Mouse (Mus musculus) MEL (cell line): Measurements from ENCODE around the gene Reg3d. TPM values are rescaled to one million over a fixed set of nuclear protein-coding genes. Genes with fewer than 3 reads are reported as not detected.

ENCODE experiments used
- DNase-seq: peaks from one replicate; pipeline ENCODE4 v3.0.0; 2011; ENCODE audit warnings: low read depth, low spot score
- H3K27ac ChIP-seq: 2 replicates; pipeline ENCODE4 v1.5.1; 2012; ENCODE audit warnings: low read depth, mild to moderate bottlenecking, control low read depth, low read length, moderate library complexity; ENCODE audit not compliant: control insufficient read depth
- H3K27me3 ChIP-seq, 2 experiments: fragments of 150-350 bp in 1 of 2; sonication (generic) in 1 of 2; 2 replicates each; pipeline ENCODE4 v1.6.1; 2012; ENCODE audit warnings: low read length in 2 of 2, mild to moderate bottlenecking in 2 of 2, improper control_type of control experiment in 1 of 2, moderate library complexity in 1 of 2; ENCODE audit not compliant: insufficient read depth in 2 of 2, control insufficient read depth in 1 of 2
- H3K36me3 ChIP-seq, 2 experiments: 2 replicates each; pipeline ENCODE4 v1.6.1; 2012 to 2014; ENCODE audit warnings: low read length in 2 of 2, improper control_type of control experiment in 1 of 2, inconsistent platforms in 1 of 2, mild to moderate bottlenecking in 1 of 2; ENCODE audit not compliant: insufficient read depth in 2 of 2, control insufficient read depth in 1 of 2
- H3K4me1 ChIP-seq, 2 experiments: fragments of 150-350 bp in 1 of 2; sonication (generic) in 1 of 2; 2 replicates each; pipeline ENCODE4 v1.6.1; 2012; ENCODE audit warnings: low read length in 2 of 2, improper control_type of control experiment in 1 of 2, mild to moderate bottlenecking in 1 of 2; ENCODE audit not compliant: insufficient read depth in 2 of 2, control insufficient read depth in 1 of 2
- H3K4me3 ChIP-seq, 2 experiments: fragments of 150-350 bp in 1 of 2; sonication (generic) in 1 of 2; 2 replicates each; pipeline ENCODE4 v1.5.1; 2012; ENCODE audit warnings: low read depth in 2 of 2, low read length in 2 of 2, mild to moderate bottlenecking in 2 of 2, moderate library complexity in 2 of 2, control low read depth in 1 of 2, improper control_type of control experiment in 1 of 2; ENCODE audit not compliant: control insufficient read depth in 1 of 2, insufficient read depth in 1 of 2
- H3K79me2 ChIP-seq: 2 replicates; pipeline ENCODE4 v1.6.1; 2012; ENCODE audit warnings: mild to moderate bottlenecking, low read length, moderate library complexity; ENCODE audit not compliant: control insufficient read depth, poor library complexity, insufficient read depth
- H3K9ac ChIP-seq: 2 replicates; pipeline ENCODE4 v1.6.1; 2012; ENCODE audit warnings: low read depth, mild to moderate bottlenecking, control low read depth, low read length, moderate library complexity; ENCODE audit not compliant: control insufficient read depth, poor library complexity, severe bottlenecking
- H3K9me3 ChIP-seq: fragments of 150-350 bp; sonication (generic); replicated peaks from 2 replicates; pipeline ENCODE4 v1.6.1; 2012; ENCODE audit warnings: mild to moderate bottlenecking, low read length, improper control_type of control experiment, moderate library complexity; ENCODE audit not compliant: insufficient read depth
- BHLHE40 ChIP-seq: IDR thresholded peaks from 2 replicates; pipeline ENCODE4 v1.6.1; 2012; ENCODE audit warnings: low read depth, mild to moderate bottlenecking, inconsistent platforms, low read length, improper control_type of control experiment, borderline replicate concordance
- CHD1 ChIP-seq: IDR thresholded peaks from 2 replicates; pipeline ENCODE4 v1.6.1; 2012; ENCODE audit warnings: low read depth, mild to moderate bottlenecking, inconsistent platforms, low read length, improper control_type of control experiment
- E2F4 ChIP-seq: IDR thresholded peaks from 2 replicates; pipeline ENCODE4 v1.6.1; 2011; ENCODE audit warnings: low read depth, low read length, improper control_type of control experiment, borderline replicate concordance
- ELF1 ChIP-seq: IDR thresholded peaks from 2 replicates; pipeline ENCODE4 v1.6.1; 2014; ENCODE audit warnings: low read depth, mild to moderate bottlenecking, inconsistent platforms, low read length, improper control_type of control experiment, moderate library complexity
- GABPA ChIP-seq: IDR thresholded peaks from 2 replicates; pipeline ENCODE4 v1.6.1; 2012; ENCODE audit warnings: low read depth, mild to moderate bottlenecking, inconsistent platforms, low read length, improper control_type of control experiment, moderate library complexity
- JUND ChIP-seq: IDR thresholded peaks from 2 replicates; pipeline ENCODE4 v1.6.1; 2011; ENCODE audit warnings: low read depth, mild to moderate bottlenecking, improper control_type of control experiment, low read length
- MAZ ChIP-seq: IDR thresholded peaks from 2 replicates; pipeline ENCODE4 v1.6.1; 2012; ENCODE audit warnings: low read depth, mild to moderate bottlenecking, inconsistent platforms, low read length, improper control_type of control experiment
- MEF2A ChIP-seq: IDR thresholded peaks from 2 replicates; pipeline ENCODE4 v1.6.1; 2014; ENCODE audit warnings: low read depth, mild to moderate bottlenecking, inconsistent platforms, low read length, improper control_type of control experiment; ENCODE audit not compliant: poor library complexity, insufficient replicate concordance, severe bottlenecking; ENCODE audit errors: extremely low read depth
- MXI1 ChIP-seq: IDR thresholded peaks from 2 replicates; pipeline ENCODE4 v1.6.1; 2011; ENCODE audit warnings: mild to moderate bottlenecking, low read depth, low read length, improper control_type of control experiment
- MYB ChIP-seq: IDR thresholded peaks from 2 replicates; pipeline ENCODE4 v1.6.1; 2011; ENCODE audit warnings: mild to moderate bottlenecking, low read depth, low read length, improper control_type of control experiment
- POLR2AphosphoS2 ChIP-seq: IDR thresholded peaks from 2 replicates; pipeline ENCODE4 v1.6.1; 2011; ENCODE audit warnings: low read length, improper control_type of control experiment
- POLR2AphosphoS5 ChIP-seq: IDR thresholded peaks from 2 replicates; pipeline ENCODE4 v1.6.1; 2012; ENCODE audit warnings: low read depth, borderline replicate concordance, mild to moderate bottlenecking, inconsistent platforms, low read length, moderate library complexity, mixed read lengths
- RAD21 ChIP-seq: IDR thresholded peaks from 2 replicates; pipeline ENCODE4 v1.6.1; 2011; ENCODE audit warnings: mild to moderate bottlenecking, low read depth, low read length, improper control_type of control experiment
- SIN3A ChIP-seq: IDR thresholded peaks from 2 replicates; pipeline ENCODE4 v1.6.1; 2012; ENCODE audit warnings: low read length, improper control_type of control experiment, inconsistent platforms
- SMC3 ChIP-seq: IDR thresholded peaks from 2 replicates; pipeline ENCODE4 v1.6.1; 2011; ENCODE audit warnings: low read depth, low read length, improper control_type of control experiment
- TAL1 ChIP-seq: IDR thresholded peaks from 2 replicates; pipeline ENCODE4 v1.6.1; 2012; ENCODE audit warnings: mild to moderate bottlenecking, inconsistent platforms, low read length, moderate library complexity, mixed read lengths
- TBP ChIP-seq: IDR thresholded peaks from 2 replicates; pipeline ENCODE4 v1.8.0; 2011; ENCODE audit warnings: low read depth, low read length, improper control_type of control experiment
- TCF12 ChIP-seq: IDR thresholded peaks from 2 replicates; pipeline ENCODE4 v1.6.1; 2014; ENCODE audit warnings: low read depth, mild to moderate bottlenecking, inconsistent platforms, low read length, improper control_type of control experiment, moderate library complexity
- UBTF ChIP-seq: IDR thresholded peaks from 2 replicates; pipeline ENCODE4 v1.6.1; 2012; ENCODE audit warnings: low read depth, mild to moderate bottlenecking, inconsistent platforms, low read length, improper control_type of control experiment, moderate library complexity, borderline replicate concordance; ENCODE audit not compliant: insufficient read depth
- USF2 ChIP-seq, 2 experiments: IDR thresholded peaks; 2 replicates each; pipeline ENCODE4 v1.6.1; 2011 to 2012; ENCODE audit warnings: improper control_type of control experiment in 2 of 2, low read length in 2 of 2, borderline replicate concordance in 1 of 2, inconsistent platforms in 1 of 2, low read depth in 1 of 2, mild to moderate bottlenecking in 1 of 2; ENCODE audit not compliant: insufficient read depth in 1 of 2
- ZMIZ1 ChIP-seq: IDR thresholded peaks from 2 replicates; pipeline ENCODE4 v1.6.1; 2012; ENCODE audit warnings: low read depth, mild to moderate bottlenecking, inconsistent platforms, low read length, improper control_type of control experiment, moderate library complexity
- ZNF384 ChIP-seq: IDR thresholded peaks from 2 replicates; pipeline ENCODE4 v1.6.1; 2012; ENCODE audit warnings: low read depth, mild to moderate bottlenecking, inconsistent platforms, low read length, improper control_type of control experiment
- polyA plus RNA-seq, 2 experiments: library from polyadenylated mRNA; stranded (reverse) in 1 of 2; unstranded in 1 of 2; fragments of >175 nt in 1 of 2; fragments of >200 nt in 1 of 2; gene quantifications; 2 replicates each; pipeline versions ENCODE4 v1.2.1 to v1.2.4; 2012; ENCODE audit warnings: low replicate concordance in 2 of 2, low read depth in 1 of 2; ENCODE audit not compliant: insufficient read length in 2 of 2, insufficient read depth in 1 of 2, missing spikeins in 1 of 2
- total RNA-seq: library from RNA; depleted of rRNA; stranded (reverse); fragments of 300-350 nt; gene quantifications from 2 replicates; pipeline ENCODE4 v1.2.3, GENCODE M21; 2012

The Reg3d gene
- total and polyA plus RNA-seq, 3 experiments: not detected

DNA sequence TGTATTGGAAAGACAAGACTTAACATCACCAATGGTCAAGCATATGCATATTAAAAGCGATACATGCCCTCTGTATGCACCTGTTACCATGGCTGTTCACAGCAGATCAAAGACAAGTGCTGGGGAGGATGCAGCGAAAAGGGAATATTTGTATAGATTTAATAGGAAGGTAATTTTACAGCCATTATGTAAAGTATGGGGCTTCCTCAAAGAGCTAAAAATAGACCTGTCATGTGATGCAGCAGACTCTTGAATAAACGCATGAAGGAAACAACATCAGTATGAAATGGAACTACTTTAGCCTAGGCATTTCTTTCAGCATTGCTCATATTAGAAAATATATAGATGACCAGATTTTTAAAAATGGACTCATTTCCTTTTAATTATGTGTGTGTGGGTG, 6.9 kb upstream of the Reg3d start:
- Histone ChIP-seq H3K9me3 (no peaks in the 10 kb centered on the region), H3K4me3 (no peak overlapping the region), H3K27me3 (no peaks in the 10 kb centered on the region), H3K4me1 (no peaks in the 10 kb centered on the region), H3K36me3 (no peaks in the 10 kb centered on the region), H3K9ac (no peak overlapping the region), H3K79me2 (no peaks in the 10 kb centered on the region), H3K27ac (no peak overlapping the region)
- TF ChIP-seq TAL1 (no peak), UBTF (no peak)
- no peak for DNase-seq

GRCm38 (mm10) chr6:78380409-78380808, 1.7 kb upstream of the Reg3d start, which contains the start of gene Reg3a:
Gene Reg3a, plus strand, starts transcription at chr6:78380709.
- Histone ChIP-seq H3K9ac (no peak within 1 kb of the TSS), H3K9me3 (no peaks in the 10 kb centered on the region), H3K27ac (no peak within 1 kb of the TSS), H3K27me3 (no peaks in the 10 kb centered on the region), H3K4me1 (no peaks in the 10 kb centered on the region), H3K79me2 (no peaks in the 10 kb centered on the region), H3K4me3 (no peak within 1 kb of the TSS), H3K36me3 (no peaks in the 10 kb centered on the region)
- TF ChIP-seq CHD1 (no peak), SIN3A (no peak), POLR2AphosphoS2 (no peak), POLR2AphosphoS5 (no peak), ZMIZ1 (no peak), JUND (no peak), UBTF (no peak), TCF12 (no peak), MAZ (no peak), TAL1 (no peak), ELF1 (no peak), USF2 (IDR thresholded peaks at IDR 0.05; ENCODE audit: borderline replicate concordance in 1 of 2, insufficient read depth in 1 of 2, low read depth in 1 of 2, low read length in 2 of 2) (no peak), BHLHE40 (no peak)
- DNase-seq: no peak

DNA sequence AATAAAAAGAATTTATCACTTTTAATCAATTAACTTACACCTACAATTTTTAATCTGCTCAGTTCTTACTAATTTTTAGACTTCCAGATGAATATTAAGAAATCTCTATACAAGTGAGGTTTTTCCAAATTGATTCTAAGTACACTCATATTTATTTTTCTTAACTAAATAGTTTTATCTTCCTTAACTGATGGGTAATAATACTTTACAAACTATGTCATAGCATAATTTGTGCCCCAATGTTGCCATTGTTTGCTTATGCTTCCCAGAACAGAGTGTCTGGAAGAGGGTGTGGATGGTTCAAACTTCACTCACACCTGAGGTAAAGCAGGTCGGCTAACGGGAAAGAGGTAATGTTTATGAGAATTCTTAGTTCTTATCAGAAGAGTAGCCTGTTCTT, 8.3 kb downstream of the Reg3d start, which contains the start of gene Reg3b:
TSS of gene Reg3b (plus strand) at position 301 of the 400 bp plus-strand sequence.
- H3K27me3 ChIP-seq: no peaks in the 10 kb centered on the region

More for the DNA sequence above, 8.3 kb downstream of the Reg3d start, which contains the start of gene Reg3b:
- Histone ChIP-seq H3K27ac (no peak within 1 kb of the TSS), H3K4me3 (no peak within 1 kb of the TSS), H3K4me1 (no peaks in the 10 kb centered on the region), H3K9me3 (no peaks in the 10 kb centered on the region), H3K36me3 (no peaks in the 10 kb centered on the region), H3K79me2 (no peaks in the 10 kb centered on the region), H3K9ac (no peak within 1 kb of the TSS)
- no peak for TF ChIP-seq MEF2A
- TF ChIP-seq SMC3: no peak
- no peak for TF ChIP-seq TBP
- no peak for TF ChIP-seq ZNF384
- no peak for TF ChIP-seq UBTF
- no peak for TF ChIP-seq E2F4
- no peak for TF ChIP-seq SIN3A
- no peak for TF ChIP-seq ZMIZ1
- no peak for TF ChIP-seq MAZ
- no peak for TF ChIP-seq USF2 (IDR thresholded peaks at IDR 0.05; ENCODE audit: borderline replicate concordance in 1 of 2, insufficient read depth in 1 of 2, low read depth in 1 of 2, low read length in 2 of 2)
- no peak for TF ChIP-seq BHLHE40
- TF ChIP-seq TAL1: no peak
- TF ChIP-seq GABPA: no peak
- no peak for TF ChIP-seq MXI1
- TF ChIP-seq POLR2AphosphoS5: no peak
- TF ChIP-seq MYB: no peak
- TF ChIP-seq RAD21: no peak
- DNase-seq: no peak
